Mouse (Mus musculus) heart, postnatal 10 days (tissue): ENCODE measurements around the gene Mcm10. TPM values are rescaled to one million over a fixed set of nuclear protein-coding genes. Genes with fewer than 3 reads are reported as not detected.

ENCODE experiments used
- DNase-seq, 2 experiments: peaks; one replicate each; pipeline ENCODE4 v3.0.0; 2021
- intact Hi-C: fragments of 180-260 bp; cut with DNase I; formaldehyde crosslinking; loops from one replicate; pipeline ENCODE4 v1.15.1; 2025
- total RNA-seq, 2 experiments: library from RNA; stranded (reverse); gene quantifications; 2 replicates each; pipeline ENCODE4 v1.2.3; 2021

Mcm10 gene
- total RNA-seq, 2 experiments from 2014 or later = 3.5 to 3.9 TPM

DNA sequence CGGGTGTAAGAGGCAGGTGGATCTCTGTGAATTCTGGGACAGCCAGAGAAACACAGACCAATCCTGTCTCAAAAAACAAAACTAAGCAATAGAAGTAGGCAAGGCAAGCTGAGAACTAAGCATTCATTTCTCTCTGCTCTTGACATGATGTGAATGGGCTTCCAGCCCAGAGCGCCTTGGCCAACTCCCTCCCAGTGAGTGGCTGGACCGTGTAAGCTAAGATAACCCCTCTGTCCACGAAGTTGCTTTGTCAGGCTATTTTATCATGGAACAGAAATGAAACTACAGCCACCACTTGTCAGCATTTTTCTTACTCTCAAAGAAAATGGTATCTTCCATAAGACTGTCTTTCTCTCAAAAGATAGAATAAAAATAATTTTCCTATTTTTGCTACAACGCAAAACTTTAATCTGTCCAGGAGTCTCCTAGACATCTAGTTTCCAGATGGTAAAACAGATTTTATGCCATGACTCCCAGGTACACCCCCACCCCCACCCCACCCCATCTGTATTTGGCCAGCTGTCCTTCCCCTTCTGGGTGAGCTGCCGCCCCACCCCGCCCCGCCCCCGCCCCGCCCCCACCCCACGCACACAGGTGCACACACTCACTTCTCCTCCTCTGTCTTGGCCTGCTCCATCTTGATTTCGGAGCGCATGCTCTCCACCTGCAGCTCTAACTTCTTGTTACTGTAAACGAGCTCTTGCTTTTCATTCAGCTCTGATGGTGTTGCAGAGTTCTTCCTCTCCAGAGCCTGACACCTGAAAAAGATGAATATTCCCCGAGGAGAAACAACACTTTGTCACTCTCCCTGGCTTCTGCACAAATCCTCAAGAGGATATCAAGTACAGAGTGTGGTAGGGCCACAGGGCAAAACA lies 21.2 kb upstream of the Mcm10 start:
- intact Hi-C loops = no loop called here

DNA sequence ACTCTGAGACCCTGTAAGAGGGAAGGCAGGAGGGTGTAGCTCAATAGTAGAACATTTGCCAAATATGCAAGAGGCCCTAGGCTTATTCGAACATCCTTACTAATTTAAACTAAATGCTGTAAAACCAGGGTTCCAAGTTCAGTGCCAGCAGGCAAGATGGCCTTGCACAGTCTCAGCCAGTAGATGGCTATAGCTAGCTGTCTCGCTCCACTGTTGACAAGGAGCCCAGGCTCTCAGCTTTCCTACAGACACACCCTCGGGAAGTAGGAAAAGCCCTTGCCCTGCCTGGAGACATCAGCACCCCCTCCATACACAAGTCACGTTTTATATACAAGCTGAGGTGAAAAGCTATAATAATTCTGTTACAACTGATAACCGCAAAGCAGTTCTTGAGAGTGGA lies 20.1 kb upstream of the Mcm10 start:
- intact Hi-C loops = no loop called here
- no peak for DNase-seq

More for the DNA sequence above, 21.2 kb upstream of the Mcm10 start:
- peak; percentile 56 to 58 for DNase-seq

DNA sequence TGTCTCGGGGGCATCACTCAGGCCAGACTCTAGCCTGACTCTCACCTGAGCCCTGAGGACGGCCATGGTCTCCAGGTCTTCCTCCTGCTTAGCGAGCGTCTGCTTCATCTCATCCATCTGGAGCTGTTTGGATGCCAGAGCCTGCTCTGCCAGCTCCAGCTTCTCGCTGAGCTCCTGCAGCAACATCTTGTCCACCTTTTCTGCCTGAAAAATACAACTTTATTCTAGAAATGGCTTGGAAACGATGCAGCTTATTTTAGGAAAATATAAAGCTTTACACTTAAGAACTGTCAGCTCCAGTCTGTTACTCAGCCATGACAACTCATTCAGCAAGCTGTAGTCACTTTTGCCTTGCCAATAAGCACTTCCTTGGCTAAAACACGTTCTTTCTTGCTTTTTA lies 18.6 kb upstream of the Mcm10 start:
- intact Hi-C loops = no loop called here
- no peak for DNase-seq

DNA sequence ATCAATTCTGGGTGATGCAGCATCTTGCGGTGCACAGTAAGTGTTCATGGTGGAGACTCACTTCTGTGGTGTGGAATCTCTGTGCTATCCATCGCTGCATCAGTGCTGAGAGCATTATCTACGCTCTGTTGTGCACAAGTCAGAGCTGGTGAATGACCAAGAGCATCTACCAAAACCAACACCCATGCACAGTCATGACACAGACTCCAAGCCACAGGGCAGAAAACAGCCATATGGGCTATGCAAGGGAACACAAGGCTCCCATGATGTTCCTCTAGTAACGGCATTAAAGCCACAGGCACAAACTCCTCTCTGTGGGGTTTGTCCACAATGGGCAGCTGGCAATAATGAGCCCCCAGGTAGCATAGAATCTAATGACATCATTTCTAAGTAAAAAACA lies 17.2 kb upstream of the Mcm10 start:
- no peak for DNase-seq
- intact Hi-C loops = no loop called here

DNA sequence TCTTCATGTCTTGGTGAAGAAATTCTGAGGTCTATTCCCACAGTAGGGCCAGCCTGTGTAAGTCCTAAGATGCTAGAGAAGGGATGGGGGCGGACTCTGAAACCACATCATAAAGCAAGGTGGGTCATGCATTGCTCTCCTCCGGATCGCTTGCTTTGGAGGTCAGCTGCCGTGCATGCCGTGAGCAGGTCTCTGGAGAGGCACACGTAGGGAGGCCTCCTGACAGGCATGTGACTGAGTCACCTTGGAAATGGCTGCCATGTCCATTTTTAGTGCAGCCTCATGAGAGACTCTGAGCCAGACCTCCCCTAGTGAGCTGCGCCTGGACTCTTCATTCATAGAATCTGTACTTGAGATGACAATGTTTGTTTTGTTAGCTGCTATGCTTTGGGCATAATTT lies 15.5 kb upstream of the Mcm10 start:
- DNase-seq = peak in 1 of 2 experiments; percentile 37
- intact Hi-C loops = no loop called here

DNA sequence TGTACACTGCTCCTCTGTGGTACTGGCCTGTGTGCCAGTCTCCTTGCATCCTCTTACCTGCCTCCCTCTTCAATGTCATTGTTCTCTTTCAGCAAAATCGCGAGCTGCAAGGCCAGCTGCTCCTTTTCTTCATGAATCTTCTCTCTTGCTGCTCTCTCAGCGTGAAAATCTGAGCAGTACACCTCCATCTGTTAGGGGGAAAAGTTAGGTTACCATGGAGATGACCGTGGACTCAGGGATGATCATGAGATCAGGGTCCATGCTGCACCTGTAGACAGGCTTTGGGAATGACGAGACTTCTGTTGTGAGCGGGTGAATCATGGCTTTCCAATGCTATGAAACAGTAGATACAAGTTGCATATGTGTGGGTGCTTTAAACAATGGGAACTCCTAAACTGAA lies 14.5 kb upstream of the Mcm10 start:
- no peak for DNase-seq
- intact Hi-C loops = no loop called here

DNA sequence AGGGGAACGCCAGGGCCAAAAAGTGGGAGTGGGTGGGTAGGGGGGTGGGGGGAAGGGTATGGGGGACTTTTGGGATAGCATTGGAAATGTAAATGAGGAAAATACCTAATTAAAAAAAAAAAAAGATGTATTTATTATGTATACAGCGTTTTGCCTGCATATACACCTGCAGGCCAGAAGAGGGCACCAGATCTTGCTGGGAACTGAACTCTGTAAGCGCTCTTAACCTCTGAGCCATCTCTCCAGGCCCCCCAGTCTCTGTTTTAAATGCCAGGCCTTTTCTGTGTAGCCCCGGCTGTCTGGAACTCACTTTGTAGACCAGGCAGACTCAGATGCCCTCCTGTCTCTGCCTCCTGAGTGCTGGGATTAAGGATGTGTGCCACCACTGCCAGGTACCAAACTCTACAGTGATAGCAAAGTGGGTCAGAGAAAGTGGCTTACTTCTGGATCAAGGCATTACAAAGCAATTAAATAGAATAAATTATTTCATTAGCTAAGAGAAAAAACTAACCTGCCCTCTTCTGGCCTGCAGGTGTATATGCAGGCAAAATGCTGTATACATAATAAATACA lies 12.7 kb upstream of the Mcm10 start:
- no peak for DNase-seq
- intact Hi-C loops = loop anchor here (1.0 kb wide), 1 partner anchor 108 kb away; no protein-coding TSS in a partner anchor

DNA sequence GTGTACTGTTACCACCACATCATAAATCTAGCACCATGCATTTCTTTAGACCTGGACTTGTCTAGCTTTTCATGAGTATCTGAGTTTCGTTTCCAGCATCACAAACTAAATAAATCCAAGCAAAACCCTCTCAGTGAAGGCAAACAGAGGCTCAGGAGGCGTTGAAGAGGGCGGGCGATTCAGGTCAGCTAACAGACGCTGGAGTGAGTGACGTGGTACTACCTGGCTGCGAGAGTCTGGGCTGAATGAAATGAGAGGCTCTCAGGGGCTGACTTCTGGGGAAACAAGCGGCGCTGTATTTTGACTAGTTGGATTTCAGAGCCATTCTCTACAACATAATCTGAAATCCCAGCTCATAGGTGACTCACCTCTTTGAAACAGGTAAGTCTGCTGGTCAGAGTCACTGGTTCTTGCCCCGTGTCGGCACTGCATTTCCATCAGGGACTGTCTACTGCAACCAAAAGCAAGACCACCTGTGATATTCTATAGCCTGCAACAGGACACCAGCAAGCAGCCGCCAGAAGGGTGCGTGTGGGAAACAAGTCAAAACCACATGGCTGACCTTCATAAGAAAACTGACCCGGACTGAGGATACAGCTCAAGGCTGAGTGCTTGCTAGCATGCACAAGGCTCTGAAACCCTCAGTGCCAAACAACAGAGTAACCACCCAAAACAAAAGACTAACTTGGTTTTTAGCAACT lies 11.3 kb upstream of the Mcm10 start:
- no peak for DNase-seq
- intact Hi-C loops = no loop called here

DNA sequence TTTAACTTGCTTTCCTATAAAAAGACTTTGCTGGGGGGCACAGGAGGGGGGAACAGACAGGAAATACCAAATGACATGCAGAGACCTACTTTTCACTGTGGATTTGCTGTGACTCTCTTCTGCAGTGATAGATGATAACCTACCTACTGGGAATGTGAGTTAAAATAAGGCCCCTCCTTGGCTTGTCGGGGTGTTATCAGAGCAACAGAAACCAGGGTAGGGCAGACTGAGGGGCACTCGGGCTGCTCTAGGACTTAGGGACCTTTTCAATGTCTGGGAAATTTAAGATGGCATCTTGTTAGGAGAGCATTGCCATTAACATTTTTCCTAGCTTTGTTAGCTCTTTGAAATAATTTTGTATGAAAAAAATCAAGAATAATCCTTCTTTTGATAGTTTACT lies 10.7 kb upstream of the Mcm10 start:
- no peak for DNase-seq
- intact Hi-C loops = no loop called here

DNA sequence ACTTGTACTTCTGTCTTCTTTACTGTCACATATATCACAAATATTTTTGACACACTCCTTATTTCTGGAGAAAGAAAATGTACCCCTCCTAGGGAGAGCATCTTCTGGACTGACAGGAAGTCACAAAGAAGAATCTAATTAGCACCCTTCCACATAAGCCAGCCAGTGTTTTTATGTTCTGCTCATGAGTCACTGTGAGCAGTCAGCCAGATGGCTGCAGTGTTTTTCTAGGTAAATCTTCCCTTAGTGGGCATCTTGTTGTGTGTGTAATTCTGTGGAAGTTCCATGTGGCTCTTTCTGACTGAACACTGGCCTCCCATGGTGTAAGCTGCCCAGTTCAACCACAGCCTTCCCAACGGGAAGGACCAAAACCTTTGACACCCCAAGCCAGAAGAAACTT lies 7.1 kb upstream of the Mcm10 start:
- intact Hi-C loops = no loop called here
- no peak for DNase-seq

DNA sequence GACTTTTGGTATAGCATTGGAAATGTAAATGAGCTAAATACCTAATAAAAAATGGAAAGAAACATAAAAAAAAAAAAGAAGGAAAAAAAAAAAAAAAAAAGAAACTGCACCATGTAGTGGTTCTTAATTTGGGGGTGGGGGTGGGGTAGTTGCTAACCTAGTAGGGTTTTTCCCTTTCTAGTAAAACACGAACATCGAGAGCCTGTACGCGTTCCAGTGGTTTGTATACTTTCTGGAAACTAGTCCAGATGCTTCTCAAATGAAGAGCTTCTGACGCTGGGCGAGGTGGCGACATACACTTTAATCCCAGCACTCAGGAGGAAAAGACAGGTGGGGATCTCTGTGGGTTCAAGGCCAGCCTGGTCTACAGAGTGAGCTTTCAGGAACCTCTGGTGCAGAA lies 4.3 kb upstream of the Mcm10 start:
- no peak for DNase-seq
- intact Hi-C loops = no loop called here

DNA sequence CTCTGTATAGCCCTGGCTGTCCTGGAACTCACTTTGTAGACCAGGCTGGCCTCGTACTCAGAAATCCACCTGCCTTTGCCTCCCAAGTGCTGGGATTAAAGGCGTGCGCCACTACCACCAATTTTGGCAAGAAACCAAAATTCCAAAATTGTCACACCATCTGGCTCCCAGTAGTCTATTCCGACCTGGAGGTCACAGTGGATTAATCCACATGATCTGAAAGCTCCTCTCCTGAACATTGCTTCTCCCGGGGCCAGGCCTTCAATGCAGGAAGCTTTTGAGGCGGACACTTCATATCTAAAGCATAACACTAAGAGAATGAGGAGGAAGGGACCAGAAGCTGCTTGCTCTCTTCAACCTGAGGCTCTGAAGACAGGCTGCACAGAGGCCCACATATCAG lies 2.9 kb upstream of the Mcm10 start:
- DNase-seq = no peak
- intact Hi-C loops = no loop called here

DNA sequence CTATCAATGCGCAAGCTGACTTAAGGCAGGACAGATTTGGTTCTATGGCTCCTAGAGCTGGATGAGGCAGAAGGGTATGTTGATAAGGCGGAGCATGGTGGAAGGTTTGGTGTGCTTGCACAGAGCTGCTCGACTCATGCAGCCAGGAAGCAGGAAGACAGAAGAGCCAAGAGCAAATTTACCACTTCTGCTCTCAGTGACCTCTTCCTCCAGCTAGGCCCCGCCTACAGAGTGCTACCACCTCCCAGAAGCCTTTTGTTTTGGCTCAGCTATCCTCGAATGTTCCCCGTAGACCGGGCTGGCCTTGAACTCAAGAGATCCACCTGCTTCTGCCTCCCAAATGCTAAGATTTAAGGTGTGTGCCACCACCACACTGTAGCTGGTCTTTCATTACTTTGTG lies 2.0 kb upstream of the Mcm10 start:
- intact Hi-C loops = loop anchor here (5.0 kb wide), 1 partner anchor 97 kb away; the partner anchor contains the start of gene Phyh
- DNase-seq = no peak

DNA sequence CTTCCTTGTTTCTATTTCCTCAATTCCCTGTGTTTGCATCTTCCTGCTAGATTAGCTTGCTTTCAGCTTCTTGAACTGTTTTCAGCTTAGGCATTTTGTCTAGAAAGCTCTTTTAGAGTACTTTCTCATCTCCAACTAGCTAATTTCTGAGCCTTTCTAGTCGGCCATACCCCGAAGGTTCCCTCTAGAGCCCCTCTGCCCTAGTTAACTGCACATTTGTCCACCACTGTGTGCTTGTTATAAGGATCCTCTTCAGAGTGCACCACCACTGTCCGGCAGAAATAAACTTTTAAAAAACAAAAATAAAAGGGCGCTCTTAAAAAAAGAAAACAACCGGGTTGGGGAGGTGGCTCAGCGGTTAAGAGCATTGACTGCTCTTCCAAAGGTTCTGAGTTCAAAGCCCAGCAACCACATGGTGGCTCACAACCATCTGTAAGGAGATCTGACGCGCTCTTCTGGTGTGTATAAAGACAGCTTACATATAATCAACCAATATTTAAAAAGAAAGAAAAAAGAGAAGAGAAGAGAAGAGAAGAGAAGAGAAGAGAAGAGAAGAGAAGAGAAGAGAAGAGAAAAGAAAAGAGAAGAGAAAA lies 597 bp downstream of the Mcm10 start:
- intact Hi-C loops = loop anchor here (5.0 kb wide), 1 partner anchor 95 kb away; the partner anchor contains the start of gene Phyh
- DNase-seq = no peak

DNA sequence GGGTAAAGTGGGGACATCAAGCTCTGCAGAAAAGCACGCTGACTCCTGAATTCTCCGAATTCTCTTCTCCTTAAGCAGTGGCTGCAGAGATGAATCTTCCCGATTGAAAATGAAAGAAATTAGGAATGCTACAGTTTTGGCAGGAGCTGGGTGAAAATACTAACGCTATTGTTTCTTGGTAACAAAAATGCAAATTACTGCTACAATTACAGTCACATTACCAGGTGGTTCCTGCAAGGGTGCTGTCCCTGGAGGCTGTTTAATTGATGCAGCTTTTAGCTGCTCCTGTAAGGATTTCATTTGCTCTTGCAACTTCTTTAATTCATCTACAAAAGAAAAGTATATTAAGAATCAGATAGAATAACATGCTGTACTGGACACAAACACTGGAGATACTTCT lies 5.5 kb downstream of the Mcm10 start:
- intact Hi-C loops = no loop called here
- no peak for DNase-seq

DNA sequence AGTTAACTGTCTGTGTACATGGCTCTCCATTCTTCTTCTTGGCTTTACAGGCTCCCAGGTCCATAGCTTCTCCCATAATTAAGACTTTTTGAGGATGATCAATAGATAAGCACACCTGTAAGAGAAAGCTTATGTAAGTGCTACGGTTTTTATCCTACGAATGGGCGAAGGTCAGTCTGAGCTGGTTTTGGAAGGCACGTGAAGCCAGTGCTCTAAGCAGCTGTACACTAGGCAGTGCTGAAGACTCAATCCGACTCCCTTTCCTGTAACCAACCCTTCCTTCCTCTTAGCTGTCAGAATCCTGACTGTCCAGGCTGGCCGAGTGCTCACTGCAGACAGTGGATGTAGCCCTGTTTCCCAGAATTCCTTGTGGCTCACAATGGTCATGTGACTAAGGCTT lies 11.3 kb downstream of the Mcm10 start:
- intact Hi-C loops = no loop called here
- DNase-seq = no peak

DNA sequence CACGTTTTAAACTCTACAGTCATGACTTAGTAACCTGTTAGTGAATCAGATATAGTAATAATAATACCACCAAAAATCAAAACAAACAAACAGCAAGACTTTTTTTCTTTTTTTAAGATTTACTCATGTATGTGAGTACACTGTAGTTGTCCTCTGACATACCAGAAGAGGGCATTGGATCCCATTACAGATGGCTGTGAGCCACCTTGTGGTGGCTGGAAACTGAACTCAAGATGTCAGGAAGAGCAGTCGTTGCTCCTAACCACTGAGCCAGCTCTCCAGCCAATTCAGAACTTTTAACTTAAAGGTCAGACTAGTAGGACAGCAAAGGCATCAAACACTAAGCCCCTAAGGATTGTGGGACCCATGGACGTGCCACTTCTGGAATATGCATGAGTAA lies 13.7 kb downstream of the Mcm10 start:
- intact Hi-C loops = loop anchor here (5.0 kb wide), 1 partner anchor 82 kb away; the partner anchor contains the start of gene Phyh
- DNase-seq = no peak

DNA sequence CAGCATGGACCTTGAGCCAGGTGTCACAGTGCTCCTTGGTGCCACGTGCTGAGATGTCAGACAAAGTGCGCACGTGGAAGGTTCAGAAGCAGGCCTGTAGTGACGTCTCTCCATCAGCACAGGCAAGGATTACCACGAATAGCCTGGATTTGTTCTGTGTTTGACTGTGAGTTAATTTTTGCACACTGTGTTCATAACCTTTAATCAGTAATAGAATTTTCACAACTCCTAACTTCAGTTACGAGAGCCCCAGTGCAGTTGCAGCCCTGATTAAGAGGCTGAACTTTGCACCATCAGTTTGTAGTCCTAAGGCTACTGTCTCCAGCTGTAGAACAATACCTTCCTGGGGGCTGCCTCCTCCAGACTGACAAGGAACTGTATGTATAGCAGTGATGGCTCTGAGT lies 16.2 kb downstream of the Mcm10 start:
- intact Hi-C loops = loop anchor here (5.0 kb wide), 1 partner anchor 79 kb away; the partner anchor contains the start of gene Phyh
- DNase-seq = no peak

DNA sequence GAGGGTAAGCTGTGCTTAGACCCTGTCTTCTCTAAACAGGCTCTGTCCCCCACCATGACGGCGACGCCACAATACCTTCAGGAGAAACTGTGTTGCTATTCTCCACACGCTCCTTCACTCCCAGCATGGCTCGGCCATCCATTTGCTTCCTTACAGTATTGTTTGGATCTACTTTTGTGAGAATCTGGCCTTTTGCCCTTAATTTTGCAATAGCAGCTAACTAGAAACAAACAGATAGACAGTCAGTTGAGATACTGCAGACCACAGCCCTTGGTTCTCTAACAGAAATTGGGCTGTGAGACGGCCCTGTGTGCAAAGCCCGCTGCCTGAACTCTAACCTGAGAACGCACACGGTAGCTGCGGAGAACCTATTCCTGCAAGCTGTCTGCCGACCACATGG lies 16.9 kb downstream of the Mcm10 start:
- intact Hi-C loops = loop anchor here (5.0 kb wide), 1 partner anchor 78 kb away; the partner anchor contains the start of gene Phyh
- no peak for DNase-seq

DNA sequence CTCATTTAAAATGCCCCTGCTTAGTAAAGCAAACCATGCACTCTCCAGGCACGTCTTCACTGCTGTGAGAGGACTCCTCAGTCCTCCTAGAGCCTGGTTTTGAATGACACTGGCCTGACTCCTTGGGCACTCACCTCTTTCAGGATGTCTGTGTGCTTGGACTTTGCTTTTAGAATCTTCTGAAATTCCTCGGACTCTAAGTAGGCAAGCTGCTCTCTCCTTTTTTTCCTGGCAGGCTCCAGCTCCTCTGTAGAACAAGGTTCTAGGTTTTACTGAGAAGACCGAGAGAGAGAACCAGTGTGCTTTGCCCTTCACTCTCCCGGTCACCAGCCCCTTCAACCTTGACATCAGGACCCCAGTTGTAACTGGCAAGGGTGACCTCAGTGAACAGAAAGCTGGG lies 18.2 kb downstream of the Mcm10 start:
- DNase-seq = no peak
- intact Hi-C loops = no loop called here

DNA sequence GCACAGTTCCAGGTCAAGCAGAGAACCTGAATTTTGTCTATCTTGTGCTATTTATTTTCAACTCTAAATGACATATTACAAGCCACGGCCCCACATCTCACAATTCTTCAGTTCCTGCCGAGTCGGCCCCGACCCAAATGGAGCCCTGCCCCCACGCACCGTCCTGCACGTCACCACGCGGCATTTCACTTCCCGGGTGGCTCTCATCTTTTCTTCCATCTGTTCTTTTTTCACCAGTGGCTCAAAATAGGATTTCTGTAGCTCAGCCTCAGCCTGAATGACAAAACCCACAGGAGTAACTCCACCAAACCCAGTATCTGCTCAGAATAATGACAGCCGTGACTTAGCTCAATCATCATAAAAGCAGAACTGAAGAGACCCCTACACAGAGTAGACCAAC lies 19.0 kb downstream of the Mcm10 start:
- intact Hi-C loops = no loop called here
- DNase-seq = no peak
